Mouse (Mus musculus): ENCODE data around the gene 4933425L06Rik. TPM values are rescaled to one million over a fixed set of nuclear protein-coding genes. Genes with fewer than 3 reads are reported as not detected.

4933425L06Rik gene
- total and polyA plus RNA-seq, 3 experiments: not detected

DNA sequence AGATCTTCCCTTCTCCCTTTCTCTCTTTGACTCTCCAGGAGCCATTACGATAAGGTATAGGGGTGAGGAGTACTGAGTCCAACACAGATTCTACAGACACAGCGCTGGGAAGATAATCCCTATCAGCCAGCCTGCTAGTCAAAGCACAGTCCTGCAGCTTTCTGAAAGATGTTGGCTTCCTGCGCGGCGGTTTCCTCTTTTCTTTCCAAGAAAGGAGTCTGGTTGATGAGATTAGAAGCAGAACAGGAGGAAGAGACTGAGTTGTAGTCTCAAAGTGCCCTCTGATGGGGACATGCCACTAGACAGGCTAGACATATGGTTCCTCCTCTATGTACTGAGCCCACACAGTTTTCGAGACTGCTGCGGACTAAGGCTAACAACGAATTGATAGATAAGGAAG lies 33.3 kb upstream of the 4933425L06Rik start (continued):
- no peak for TF ChIP-seq GABPA (IDR thresholded peaks at IDR 0.05; ENCODE audit: low read depth, low read length)

DNA sequence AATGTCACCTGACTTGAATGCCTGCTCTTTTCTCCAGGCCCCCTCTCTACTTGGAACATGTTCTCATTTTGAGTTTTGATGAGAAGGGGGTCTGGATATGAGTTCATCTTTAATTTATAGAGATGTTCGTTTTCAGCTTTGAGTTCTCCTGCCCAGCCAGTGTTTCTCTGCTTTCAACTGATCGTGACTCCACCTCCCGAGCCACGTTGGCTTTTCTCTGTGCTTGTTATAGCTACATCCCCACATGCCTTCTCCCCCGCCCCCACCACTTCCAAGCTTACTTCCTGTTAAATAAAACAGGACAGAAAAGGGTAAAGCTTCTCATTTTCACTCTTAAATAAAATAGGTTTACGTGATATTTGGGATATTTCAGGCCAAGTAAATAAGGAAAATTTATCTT lies 30.5 kb upstream of the 4933425L06Rik start:
- Histone ChIP-seq H3K36me3 (ENCODE audit: control insufficient read depth in 1 of 2, insufficient read depth in 2 of 2, low read length in 2 of 2) (peaks cover 0 to 9% of the 10 kb centered on the region in 2 experiments; a peak in 1 of 4 replicates), H3K27me3 (ENCODE audit: control insufficient read depth in 1 of 2, insufficient read depth in 2 of 2, low read length in 2 of 2) (no peaks in the 10 kb centered on the region), H3K4me3 (ENCODE audit: control insufficient read depth in 1 of 2, insufficient read depth in 1 of 2, low read depth in 2 of 2, low read length in 2 of 2) (no peak overlapping the region), H3K79me2 (ENCODE audit: control insufficient read depth, insufficient read depth, low read length, poor library complexity) (no peaks in the 10 kb centered on the region), H3K9ac (ENCODE audit: control insufficient read depth, low read depth, low read length, poor library complexity, severe bottlenecking) (no peak overlapping the region), H3K9me3 (replicated peaks; ENCODE audit: insufficient read depth, low read length) (no peaks in the 10 kb centered on the region), H3K27ac (ENCODE audit: control insufficient read depth, low read depth, low read length) (no peak overlapping the region), H3K4me1 (ENCODE audit: control insufficient read depth in 1 of 2, insufficient read depth in 2 of 2, low read length in 2 of 2) (peaks cover 0 to 5% of the 10 kb centered on the region in 2 experiments; a peak in 3 of 4 replicates)
- TF ChIP-seq POLR2AphosphoS2 (IDR thresholded peaks at IDR 0.05; ENCODE audit: low read length): no peak
- no peak for TF ChIP-seq POLR2AphosphoS5 (IDR thresholded peaks at IDR 0.05; ENCODE audit: borderline replicate concordance, low read depth, low read length)
- TF ChIP-seq ETS1 (IDR thresholded peaks at IDR 0.05; ENCODE audit: low read depth, low read length): no peak
- no peak for TF ChIP-seq MXI1 (IDR thresholded peaks at IDR 0.05; ENCODE audit: low read depth, low read length)
- DNase-seq (ENCODE audit: low read depth, low spot score): no peak

GRCm38 (mm10) chr13:105053618-105054017 lies 28.3 kb upstream of the 4933425L06Rik start:
- Histone ChIP-seq H3K27ac (ENCODE audit: control insufficient read depth, low read depth, low read length) (no peak overlapping the region), H3K4me3 (ENCODE audit: control insufficient read depth in 1 of 2, insufficient read depth in 1 of 2, low read depth in 2 of 2, low read length in 2 of 2) (no peak overlapping the region), H3K36me3 (ENCODE audit: control insufficient read depth in 1 of 2, insufficient read depth in 2 of 2, low read length in 2 of 2) (peaks cover 0 to 6% of the 10 kb centered on the region in 2 experiments; a peak in 1 of 4 replicates), H3K4me1 (ENCODE audit: control insufficient read depth in 1 of 2, insufficient read depth in 2 of 2, low read length in 2 of 2) (no peaks in the 10 kb centered on the region; a peak in 1 of 4 replicates), H3K9me3 (replicated peaks; ENCODE audit: insufficient read depth, low read length) (no peaks in the 10 kb centered on the region), H3K79me2 (ENCODE audit: control insufficient read depth, insufficient read depth, low read length, poor library complexity) (no peaks in the 10 kb centered on the region), H3K27me3 (ENCODE audit: control insufficient read depth in 1 of 2, insufficient read depth in 2 of 2, low read length in 2 of 2) (no peaks in the 10 kb centered on the region), H3K9ac (ENCODE audit: control insufficient read depth, low read depth, low read length, poor library complexity, severe bottlenecking) (no peak overlapping the region)
- DNase-seq (ENCODE audit: low read depth, low spot score): no peak
- TF ChIP-seq KAT2A (conservative IDR thresholded peaks at IDR 0.05; ENCODE audit: low read depth, low read length) (no peak), TAL1 (IDR thresholded peaks at IDR 0.05; ENCODE audit: low read length) (no peak), POLR2A (IDR thresholded peaks at IDR 0.05; ENCODE audit: control insufficient read depth in 1 of 2, insufficient read depth in 1 of 2, low read depth in 1 of 2, low read length in 2 of 2, poor library complexity in 1 of 2) (no peak)

DNA sequence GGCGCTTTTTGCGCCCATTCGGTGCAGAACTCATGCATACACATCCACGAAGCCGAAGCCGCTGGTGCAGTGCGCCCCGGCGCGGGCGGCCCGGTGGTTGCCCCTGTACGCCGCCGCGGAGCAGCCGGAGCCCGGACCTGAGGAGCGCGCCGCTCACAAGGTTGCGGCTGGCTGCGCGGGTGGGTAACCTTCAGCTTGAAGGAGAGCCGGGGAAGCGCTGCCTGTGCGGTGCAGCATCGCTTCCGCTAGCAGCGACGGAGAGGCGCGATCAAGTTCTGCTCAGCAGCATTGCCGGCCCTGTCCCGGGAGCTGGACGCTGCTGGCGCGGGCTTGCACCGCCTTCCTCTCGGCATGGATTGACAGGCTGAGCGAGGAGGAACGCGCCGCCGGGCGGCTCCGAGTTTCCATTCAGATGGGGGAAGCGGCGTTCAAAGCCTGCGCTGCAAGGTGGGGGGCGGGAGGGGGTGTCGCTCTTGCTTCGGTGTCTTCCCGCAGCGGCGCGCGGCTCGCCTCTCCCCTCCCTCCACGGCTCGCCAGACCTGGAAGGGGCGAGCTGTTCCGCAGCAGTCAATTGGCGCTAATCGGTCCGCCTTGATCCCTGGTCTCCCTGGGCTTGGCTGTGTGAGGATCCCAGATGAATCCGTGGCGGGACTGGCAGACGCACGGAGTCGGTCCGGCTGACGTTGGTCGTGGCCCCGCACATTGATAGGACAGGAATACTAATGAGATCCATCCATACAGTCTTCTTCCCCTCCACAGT lies 27.6 kb upstream of the 4933425L06Rik start, which contains the start of gene Rgs7bp:
TSS of gene Rgs7bp (minus strand) at position 750 of the 760 bp plus-strand sequence.
- H3K4me1 ChIP-seq (ENCODE audit: control insufficient read depth in 1 of 2, insufficient read depth in 2 of 2, low read length in 2 of 2): no peaks in the 10 kb centered on the region
- no peak within 1 kb of the TSS for H3K4me3 ChIP-seq (ENCODE audit: control insufficient read depth in 1 of 2, insufficient read depth in 1 of 2, low read depth in 2 of 2, low read length in 2 of 2)
- H3K27ac ChIP-seq (ENCODE audit: control insufficient read depth, low read depth, low read length): no peak within 1 kb of the TSS
- no peaks in the 10 kb centered on the region for H3K79me2 ChIP-seq (ENCODE audit: control insufficient read depth, insufficient read depth, low read length, poor library complexity)
- no peak within 1 kb of the TSS for H3K9ac ChIP-seq (ENCODE audit: control insufficient read depth, low read depth, low read length, poor library complexity, severe bottlenecking)
- H3K36me3 ChIP-seq (ENCODE audit: control insufficient read depth in 1 of 2, insufficient read depth in 2 of 2, low read length in 2 of 2): peaks cover 0 to 2% of the 10 kb centered on the region in 2 experiments; a peak in 1 of 4 replicates
- H3K9me3 ChIP-seq (replicated peaks; ENCODE audit: insufficient read depth, low read length): no peaks in the 10 kb centered on the region
- TF ChIP-seq MAX (IDR thresholded peaks at IDR 0.05; ENCODE audit: low read length): no peak
- TF ChIP-seq MEF2A (IDR thresholded peaks at IDR 0.05; ENCODE audit: extremely low read depth, insufficient replicate concordance, low read depth, low read length, poor library complexity, severe bottlenecking): no peak
- no peak for TF ChIP-seq POLR2AphosphoS5 (IDR thresholded peaks at IDR 0.05; ENCODE audit: borderline replicate concordance, low read depth, low read length)
- TF ChIP-seq POLR2AphosphoS2 (IDR thresholded peaks at IDR 0.05; ENCODE audit: low read length): no peak
- TF ChIP-seq GATA1 (IDR thresholded peaks at IDR 0.05; ENCODE audit: low read depth, low read length): no peak
- no peak for TF ChIP-seq RAD21 (IDR thresholded peaks at IDR 0.05; ENCODE audit: low read depth, low read length)
- no peak for TF ChIP-seq TBP (IDR thresholded peaks at IDR 0.05; ENCODE audit: low read depth, low read length)
- no peak for TF ChIP-seq MAFK (IDR thresholded peaks at IDR 0.05; ENCODE audit: borderline replicate concordance, low read depth, low read length)
- no peak for TF ChIP-seq TCF12 (IDR thresholded peaks at IDR 0.05; ENCODE audit: low read depth, low read length)
- TF ChIP-seq TAL1 (IDR thresholded peaks at IDR 0.05; ENCODE audit: low read length): no peak
- no peak for TF ChIP-seq ETS1 (IDR thresholded peaks at IDR 0.05; ENCODE audit: low read depth, low read length)
- no peaks in the 10 kb centered on the region for H3K27me3 ChIP-seq (ENCODE audit: control insufficient read depth in 1 of 2, insufficient read depth in 2 of 2, low read length in 2 of 2)
- no peak for DNase-seq (ENCODE audit: low read depth, low spot score)
